Mouse (Mus musculus): ENCODE results near the gene Casp1.

Gene Casp1

GRCm38 (mm10) chr9:5298329-5299131 lies at the start of gene Casp1:
Gene Casp1, plus strand, starts transcription at chr9:5298517.
- in situ Hi-C loops (cut with MseI, MboI), result no loop called here

GRCm38 (mm10) chr9:5263951-5264475 lies 34.3 kb upstream of the Casp1 start:
- in situ Hi-C loops (cut with MseI, MboI), result no loop called here

DNA sequence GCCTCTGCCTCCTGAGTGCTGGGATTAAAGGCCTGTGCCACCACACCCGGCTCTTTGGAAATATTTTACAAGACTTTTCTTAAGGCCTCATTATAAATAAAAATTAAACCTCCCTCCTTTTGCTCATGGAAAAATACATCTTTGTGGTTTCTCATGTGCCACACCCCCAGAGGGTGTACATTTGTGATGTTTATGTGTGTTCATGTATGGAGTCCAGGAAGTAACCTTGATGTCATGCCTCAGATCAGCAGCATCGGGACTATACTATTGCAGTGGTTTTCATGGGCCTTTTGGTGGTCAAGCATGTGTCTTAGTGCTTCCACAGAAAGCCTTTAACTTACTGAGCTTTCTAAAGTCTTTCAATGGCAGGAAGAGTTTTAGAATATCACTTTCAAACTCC lies 28.0 kb upstream of the Casp1 start:
- in situ Hi-C loops (cut with MseI, MboI), result no loop called here

DNA sequence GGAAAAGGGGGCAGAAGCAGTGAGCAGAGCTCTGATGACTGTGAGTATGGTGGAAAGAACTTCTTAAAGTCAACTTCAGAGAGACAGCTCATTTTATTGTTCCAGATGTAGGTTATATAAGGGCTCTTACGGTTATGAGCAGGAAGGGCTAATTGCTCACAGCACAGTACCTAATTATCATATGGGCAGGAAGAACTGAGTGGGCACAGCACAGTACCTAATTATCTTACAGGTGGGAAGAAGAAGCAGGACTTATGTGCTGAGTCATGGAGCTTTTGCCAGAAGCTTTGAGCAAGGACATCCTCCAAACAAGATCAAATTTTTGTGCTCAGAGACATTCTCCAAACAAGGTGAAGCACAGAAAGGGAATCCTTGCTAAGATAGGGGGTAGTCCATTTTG lies 27.4 kb upstream of the Casp1 start:
- in situ Hi-C loops (cut with MseI, MboI), result no loop called here

- in situ Hi-C loops (cut with MseI, MboI), result no loop called here
Observed at GRCm38 (mm10) chr9:5271334-5271845, 26.9 kb upstream of the Casp1 start.

DNA sequence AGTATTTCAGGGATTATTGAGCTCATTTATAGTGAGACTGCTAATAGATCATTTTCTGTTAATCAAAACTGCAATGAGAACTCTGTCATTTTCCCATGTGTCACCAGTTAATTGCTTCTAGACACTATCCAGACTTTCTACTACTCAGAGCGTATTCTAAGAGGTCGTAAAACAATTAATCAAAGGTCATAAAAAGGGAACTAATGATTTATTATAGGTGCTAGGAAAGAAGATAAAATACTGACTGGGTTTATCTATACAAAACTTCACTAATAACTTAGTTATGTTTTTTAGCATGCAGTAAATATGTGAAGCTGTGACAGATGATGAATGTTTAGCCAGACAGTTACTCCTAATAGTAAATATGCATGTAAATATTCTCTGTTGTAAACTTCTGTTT lies 12.2 kb upstream of the Casp1 start:
- in situ Hi-C loops (cut with MseI, MboI), result no loop called here

- in situ Hi-C loops (cut with MseI, MboI), result no loop called here
Observed at GRCm38 (mm10) chr9:5286597-5286996, 11.7 kb upstream of the Casp1 start.

DNA sequence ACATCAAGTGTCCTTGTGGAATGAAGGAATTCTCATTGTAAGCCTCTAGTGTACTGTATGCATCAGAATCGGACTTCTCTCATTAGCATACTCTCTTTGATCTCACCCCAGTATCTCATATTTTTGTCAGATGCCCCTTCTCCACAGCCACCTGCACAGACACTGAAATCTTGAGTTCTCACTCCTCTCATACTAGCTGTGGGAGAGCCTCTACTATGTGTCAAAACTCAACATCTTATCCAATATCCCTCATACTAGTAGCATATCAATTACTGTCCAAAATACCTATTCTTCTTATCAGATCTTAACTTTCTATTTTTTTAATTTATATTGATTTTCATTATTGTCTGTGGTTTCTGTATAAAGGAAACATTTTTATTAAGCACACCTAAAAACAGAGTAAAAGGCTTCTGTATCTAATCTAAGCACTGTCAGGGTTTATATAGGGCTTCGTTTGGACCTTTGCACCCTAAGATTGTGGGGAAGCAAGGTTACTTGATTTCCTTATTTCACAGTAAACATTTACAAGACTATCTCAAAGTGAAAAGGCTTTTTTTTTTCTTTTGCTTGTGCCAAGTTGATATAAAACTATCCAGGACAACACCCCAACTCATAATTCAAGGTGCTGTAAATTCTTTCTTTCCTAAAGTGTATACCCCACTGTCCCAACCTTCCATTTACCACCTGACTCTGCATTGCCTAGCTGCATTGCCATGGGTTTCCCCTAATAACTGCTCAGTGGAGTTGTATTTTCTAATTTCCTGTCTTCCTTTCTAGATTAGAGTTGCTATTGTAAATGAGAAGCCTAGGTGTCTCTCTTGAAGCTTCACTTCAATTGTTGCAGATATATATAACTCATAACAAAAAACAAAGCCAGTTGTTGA lies 1.7 kb upstream of the Casp1 start:
- in situ Hi-C loops (cut with MseI, MboI), result no loop called here

- in situ Hi-C loops (cut with MseI, MboI), result no loop called here
Observed at GRCm38 (mm10) chr9:5299132-5299381, 740 bp downstream of the Casp1 start.

GRCm38 (mm10) chr9:5308561-5308960 lies 10.2 kb downstream of the Casp1 start, which contains the start of gene Casp4:
Gene Casp4, plus strand, starts transcription at chr9:5308828.
- in situ Hi-C loops (cut with MseI, MboI), result no loop called here

DNA sequence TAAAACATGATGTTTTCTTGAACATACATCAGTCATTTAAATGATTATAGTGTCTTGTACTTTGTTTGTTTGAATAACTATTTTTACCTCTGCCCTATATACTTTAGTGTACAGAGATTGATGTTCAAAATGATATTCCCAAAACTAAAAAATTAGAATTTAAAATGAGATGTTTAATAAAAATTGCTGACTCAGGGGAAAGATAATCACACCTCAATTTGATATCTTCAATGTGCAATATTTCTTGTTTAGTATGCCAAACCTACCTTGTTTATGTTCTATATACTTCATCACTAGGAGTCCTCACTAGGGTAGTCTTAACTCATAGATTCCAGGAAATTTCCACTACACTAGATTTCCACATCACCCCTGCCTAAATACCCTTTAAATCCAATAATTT lies 11.8 kb downstream of the Casp1 start:
- in situ Hi-C loops (cut with MseI, MboI), result no loop called here

- in situ Hi-C loops (cut with MseI, MboI), result no loop called here
Observed at GRCm38 (mm10) chr9:5311435-5311834, 13.1 kb downstream of the Casp1 start.

GRCm38 (mm10) chr9:5328204-5328603 lies 29.9 kb downstream of the Casp1 start:
- in situ Hi-C loops (cut with MseI, MboI), result no loop called here

GRCm38 (mm10) chr9:5332441-5332840 lies 34.1 kb downstream of the Casp1 start:
- in situ Hi-C loops (cut with MseI, MboI), result no loop called here

- in situ Hi-C loops (cut with MseI, MboI), result no loop called here
Observed at GRCm38 (mm10) chr9:5333422-5333821, 35.1 kb downstream of the Casp1 start.

- in situ Hi-C loops (cut with MseI, MboI), result no loop called here
Observed at GRCm38 (mm10) chr9:5343092-5343491, 44.8 kb downstream of the Casp1 start.

DNA sequence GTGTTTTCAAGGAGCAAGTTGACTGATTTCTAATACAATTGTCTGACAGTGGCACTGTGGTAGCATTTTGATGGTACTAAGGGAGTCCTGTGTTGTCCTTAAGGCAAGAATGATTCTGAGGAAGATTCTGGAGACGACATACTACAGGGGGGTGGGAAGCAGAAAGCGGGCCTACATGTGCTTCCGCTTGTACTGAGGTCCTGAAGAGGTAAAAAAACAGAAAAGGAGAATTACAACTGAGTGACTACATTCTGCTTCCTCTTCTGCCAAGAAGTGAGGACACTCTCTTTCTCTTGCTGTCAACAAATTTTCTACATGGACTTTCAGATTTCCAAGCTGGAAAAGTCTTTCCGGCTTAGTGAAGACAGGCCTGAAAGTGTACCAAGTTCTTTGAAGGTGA lies 45.8 kb downstream of the Casp1 start:
- in situ Hi-C loops (cut with MseI, MboI), result no loop called here

GRCm38 (mm10) chr9:5345291-5345898 lies 47.1 kb downstream of the Casp1 start, which contains the start of gene Casp12:
Gene Casp12, plus strand, starts transcription at chr9:5345430.
- in situ Hi-C loops (cut with MseI, MboI), result no loop called here

GRCm38 (mm10) chr9:5347381-5347780 lies 49.1 kb downstream of the Casp1 start:
- in situ Hi-C loops (cut with MseI, MboI), result no loop called here

GRCm38 (mm10) chr9:5353673-5354072 lies 55.4 kb downstream of the Casp1 start:
- in situ Hi-C loops (cut with MseI, MboI), result no loop called here

- in situ Hi-C loops (cut with MseI, MboI), result no loop called here
Observed at GRCm38 (mm10) chr9:5356801-5357200, 58.5 kb downstream of the Casp1 start.
